Mouse (Mus musculus): ENCODE data around the gene Uggt2. TPM values are rescaled to one million over a fixed set of nuclear protein-coding genes. Genes with fewer than 3 reads are reported as not detected.
"Not testable (repeated sequence)": the region's sequence is repeated elsewhere in the genome, so short reads cannot be mapped to it uniquely, and the experiment has no call there.

The Uggt2 gene
- total RNA-seq, 2 experiments from 2014 or later = 6.5 to 6.7 TPM

DNA sequence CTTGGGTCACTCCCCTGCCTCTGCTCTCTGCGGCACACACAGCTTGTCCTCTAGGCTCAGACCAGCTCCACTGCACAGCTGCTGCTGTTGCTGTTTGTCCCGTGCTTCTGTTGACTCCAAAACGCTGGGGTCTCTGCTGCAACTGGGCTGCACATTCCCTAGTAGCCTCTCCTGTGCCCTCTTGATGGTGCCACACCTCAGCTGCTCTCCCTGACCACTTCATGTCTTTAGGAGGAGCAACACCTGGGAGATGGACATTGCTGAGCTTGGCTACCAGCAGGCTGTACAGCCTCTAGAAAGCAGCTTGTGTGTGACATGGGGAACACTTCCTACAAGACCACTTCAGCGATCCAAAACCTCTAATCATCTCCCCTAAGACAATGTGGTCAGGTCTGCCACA, 115.1 kb downstream of the Uggt2 start:
- intact Hi-C loops (cut with DNase I) = no loop called here
- no peak for DNase-seq

DNA sequence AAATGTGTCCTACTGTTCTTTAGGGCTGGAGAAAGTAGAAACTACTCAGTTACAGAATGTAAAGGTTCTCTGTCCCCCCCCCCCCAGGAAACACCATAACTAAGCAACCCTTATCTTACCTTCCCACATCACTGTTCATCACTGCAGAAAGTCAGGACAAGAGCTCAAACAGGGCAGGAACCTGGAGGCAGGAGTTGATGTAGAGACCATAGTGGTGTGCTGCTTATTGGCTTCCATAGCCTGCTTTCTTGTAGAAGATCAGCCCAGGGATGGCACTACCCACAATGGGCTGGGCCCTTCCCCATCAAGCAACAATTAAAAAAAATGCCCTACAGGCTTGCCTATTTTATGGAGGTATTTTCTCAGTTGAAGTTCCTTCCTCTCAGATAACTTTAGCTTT, 115.8 kb downstream of the Uggt2 start:
- DNase-seq = no peak
- intact Hi-C loops (cut with DNase I) = no loop called here

GRCm38 (mm10) chr14:118982429-118983045, 116.7 kb downstream of the Uggt2 start:
- DNase-seq; intact Hi-C loops (cut with DNase I): not testable (repeated sequence)

GRCm38 (mm10) chr14:118981711-118982428, 117.4 kb downstream of the Uggt2 start:
- not testable (repeated sequence) for DNase-seq

GRCm38 (mm10) chr14:118980890-118981289, 118.3 kb downstream of the Uggt2 start:
- DNase-seq = no peak

More at GRCm38 (mm10) chr14:118981711-118982428, 117.4 kb downstream of the Uggt2 start:
- intact Hi-C loops (cut with DNase I) = not testable (repeated sequence)

GRCm38 (mm10) chr14:118980358-118980757, 118.9 kb downstream of the Uggt2 start:
- no peak for DNase-seq
- intact Hi-C loops (cut with DNase I) = no loop called here

More at GRCm38 (mm10) chr14:118980890-118981289, 118.3 kb downstream of the Uggt2 start:
- intact Hi-C loops (cut with DNase I) = no loop called here

DNA sequence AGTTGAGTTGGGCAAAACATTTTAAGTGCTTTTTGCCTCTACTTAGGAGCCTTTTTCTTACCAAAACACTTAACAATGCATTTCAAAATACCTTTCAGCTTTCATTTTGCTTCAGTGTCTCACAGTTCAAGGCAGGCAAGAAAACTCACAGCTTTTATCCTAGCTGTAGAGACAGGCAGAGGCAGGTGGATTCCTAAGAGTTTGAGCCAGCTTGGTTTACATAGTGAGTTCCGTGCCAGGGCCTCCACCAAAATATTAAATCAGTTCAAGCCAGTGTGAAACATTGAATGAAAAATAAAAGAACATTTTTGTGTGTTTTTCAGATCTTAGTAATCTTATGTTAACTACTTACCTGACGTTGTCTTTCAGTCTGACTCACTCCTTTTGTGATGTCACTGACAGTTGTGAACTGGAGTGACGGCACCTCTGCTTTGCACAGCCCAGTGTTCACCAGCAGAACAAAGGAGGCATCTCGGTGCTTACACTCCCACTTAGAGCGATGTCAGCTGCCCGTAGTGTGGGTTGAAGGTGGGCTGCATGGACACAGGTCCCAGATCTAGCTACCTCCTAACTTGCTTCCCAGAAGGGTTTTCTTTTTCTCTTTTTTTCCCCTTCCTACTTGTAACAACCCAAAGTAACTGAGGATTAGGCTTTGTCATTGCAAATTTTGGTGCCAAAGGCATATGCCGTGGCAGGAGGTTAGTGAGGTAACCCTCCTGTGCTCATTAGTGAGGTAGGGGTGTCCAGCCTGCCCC, 119.5 kb downstream of the Uggt2 start:
- DNase-seq = no peak
- intact Hi-C loops (cut with DNase I) = no loop called here

DNA sequence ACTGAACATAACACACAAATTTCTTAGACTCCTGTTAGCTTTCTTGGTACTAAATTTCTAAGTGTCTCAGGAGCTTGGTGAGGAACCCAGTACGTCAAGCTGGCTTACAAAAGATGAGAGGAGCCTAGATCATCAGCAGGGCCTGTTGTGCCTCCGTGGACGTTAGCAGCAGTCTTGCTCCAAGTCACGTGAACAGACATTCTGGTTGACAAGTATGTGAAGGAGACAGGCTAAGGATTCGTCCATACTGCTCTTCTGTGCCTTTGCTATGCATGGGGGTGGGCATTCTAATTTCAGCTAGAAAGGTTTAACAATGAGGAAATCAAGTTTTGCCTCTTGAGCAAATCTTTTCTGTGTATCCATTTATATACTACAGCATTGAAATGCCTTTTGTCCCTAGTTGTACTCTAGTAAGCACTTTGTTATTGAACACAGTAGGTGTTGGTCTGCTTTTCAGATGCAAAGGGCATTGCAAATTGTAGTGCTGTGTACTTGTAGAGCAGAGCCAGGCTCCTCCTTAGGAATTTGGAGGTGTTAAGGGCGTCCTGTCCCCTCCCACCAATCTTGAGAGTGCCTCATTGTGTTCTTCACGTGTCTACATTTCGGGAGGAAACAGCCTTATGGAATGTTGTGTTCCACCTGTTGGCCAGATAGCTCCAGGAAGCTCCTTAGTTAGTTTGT, 122.0 kb downstream of the Uggt2 start:
- intact Hi-C loops (cut with DNase I) = no loop called here
- DNase-seq = no peak

GRCm38 (mm10) chr14:118972268-118972667, 127.0 kb downstream of the Uggt2 start:
- DNase-seq = no peak
- intact Hi-C loops (cut with DNase I) = no loop called here

- intact Hi-C loops (cut with DNase I) = no loop called here
- no peak for DNase-seq
Observed at GRCm38 (mm10) chr14:118967646-118968045, 131.6 kb downstream of the Uggt2 start.

GRCm38 (mm10) chr14:118965356-118966000, 133.8 kb downstream of the Uggt2 start:
- DNase-seq = no peak
- intact Hi-C loops (cut with DNase I) = no loop called here

DNA sequence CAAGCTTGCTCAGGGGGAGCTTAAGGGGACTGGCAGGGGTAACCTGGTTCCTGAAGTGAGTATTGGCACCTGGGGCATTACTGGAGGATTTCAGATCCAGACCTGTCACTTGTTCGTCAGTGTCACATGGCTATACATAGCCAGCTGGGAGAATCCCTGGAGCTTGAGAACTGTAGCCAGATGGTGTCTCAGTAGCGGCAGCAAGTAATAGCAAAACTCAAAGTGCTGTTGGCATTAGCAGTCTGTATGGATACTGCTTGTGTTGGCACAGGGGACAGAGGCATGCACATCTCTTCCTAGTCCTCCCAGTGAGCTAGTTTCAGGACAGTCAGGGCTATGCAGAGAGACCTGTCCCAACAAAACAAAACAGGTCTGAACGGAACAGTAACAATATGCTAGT, 141.2 kb downstream of the Uggt2 start:
- intact Hi-C loops (cut with DNase I) = no loop called here
- no peak for DNase-seq

DNA sequence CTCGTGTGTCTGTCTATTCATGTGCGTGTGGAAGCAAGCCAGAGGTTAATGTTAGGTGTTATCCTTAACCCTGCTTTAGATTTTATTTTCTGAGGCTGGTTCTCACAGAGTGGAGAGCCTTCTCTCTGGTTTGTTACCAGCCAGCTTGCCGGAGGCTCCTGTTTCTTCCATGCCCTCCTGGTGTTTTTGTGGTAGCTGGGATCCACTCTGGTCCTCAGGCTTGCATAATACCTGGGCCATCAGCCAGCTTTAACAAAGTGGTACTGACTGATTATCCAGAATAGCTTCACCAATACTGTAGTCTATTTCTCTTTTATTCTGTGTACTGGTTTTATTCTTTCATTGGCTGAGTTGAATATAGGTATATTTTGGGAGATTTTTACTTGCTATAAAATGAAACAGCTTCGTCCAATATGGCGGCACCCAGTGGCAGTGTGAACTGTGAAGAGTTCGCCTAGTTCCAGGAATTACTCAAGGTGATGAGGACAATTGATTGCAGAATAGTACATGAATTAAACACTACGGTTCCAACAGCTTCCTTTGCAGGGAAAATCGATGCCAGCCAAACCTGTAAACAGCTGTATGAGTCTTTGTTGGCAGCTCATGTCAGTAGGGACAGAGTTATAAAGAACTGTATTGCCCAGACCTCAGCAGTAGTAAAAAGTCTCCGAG, 147.2 kb downstream of the Uggt2 start:
- peak; percentile 33 to 34 for DNase-seq
- intact Hi-C loops (cut with DNase I) = no loop called here

GRCm38 (mm10) chr14:118948841-118949240, 150.4 kb downstream of the Uggt2 start:
- intact Hi-C loops (cut with DNase I) = loop anchor here (5.0 kb wide), 1 partner anchor 37 kb away; no protein-coding TSS in a partner anchor
- no peak for DNase-seq

GRCm38 (mm10) chr14:118944702-118945101, 154.5 kb downstream of the Uggt2 start:
- intact Hi-C loops (cut with DNase I) = loop anchor here (5.0 kb wide), 1 partner anchor 32 kb away; no protein-coding TSS in a partner anchor
- DNase-seq = no peak

DNA sequence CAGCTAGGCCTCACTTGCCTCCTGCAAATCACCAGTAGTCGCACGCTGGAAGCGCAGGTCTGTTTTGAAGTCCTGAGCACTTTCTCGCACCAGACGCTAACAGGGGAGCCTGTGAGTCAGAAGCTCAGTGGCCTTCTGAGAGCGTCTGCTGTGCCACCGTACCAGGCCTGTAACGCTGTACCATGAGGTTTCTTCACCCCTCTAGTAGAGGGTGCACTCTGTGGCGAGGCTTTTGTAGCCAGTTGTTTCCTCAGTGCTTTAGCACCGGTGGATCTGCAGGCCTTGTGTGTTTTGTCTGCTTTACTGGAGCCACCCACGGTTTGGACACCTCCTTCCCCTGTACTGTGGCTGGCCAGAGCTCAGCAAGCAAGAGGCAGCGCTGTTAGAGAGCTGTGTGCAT, 157.2 kb downstream of the Uggt2 start:
- intact Hi-C loops (cut with DNase I) = no loop called here
- no peak for DNase-seq

DNA sequence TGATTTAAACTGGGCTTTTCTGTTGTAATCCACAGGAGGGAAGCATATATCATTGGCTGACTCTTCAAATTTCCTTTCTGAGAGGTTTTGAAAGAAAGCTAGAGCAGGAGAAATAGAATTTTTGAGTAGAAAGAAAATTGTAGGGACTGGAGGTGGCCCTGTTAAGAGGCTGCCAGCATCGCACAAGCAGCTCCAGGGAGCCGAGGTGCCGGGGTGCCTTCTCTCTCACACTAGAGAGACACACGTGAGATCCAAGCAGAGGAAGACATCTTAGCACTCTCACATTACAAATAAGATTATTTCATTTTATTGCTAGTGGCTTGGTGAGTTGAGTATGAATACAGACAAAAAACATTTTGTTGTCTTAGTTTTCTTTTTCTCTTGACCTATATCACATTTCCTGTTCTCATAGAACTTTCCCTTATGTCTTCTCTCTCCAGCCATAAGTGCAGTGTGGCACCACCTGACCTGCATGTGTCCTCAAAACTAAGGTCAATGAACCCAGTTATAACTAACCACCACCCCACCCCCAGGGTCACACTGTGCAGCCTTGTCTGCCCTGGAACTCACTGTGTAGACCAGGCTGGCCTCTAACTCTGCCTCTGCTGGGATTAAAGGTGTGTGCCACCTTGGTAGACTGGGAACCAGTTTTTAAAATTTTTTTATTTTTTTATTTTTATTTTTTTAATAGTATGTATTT, 158.3 kb downstream of the Uggt2 start:
- no peak for DNase-seq
- intact Hi-C loops (cut with DNase I) = no loop called here

DNA sequence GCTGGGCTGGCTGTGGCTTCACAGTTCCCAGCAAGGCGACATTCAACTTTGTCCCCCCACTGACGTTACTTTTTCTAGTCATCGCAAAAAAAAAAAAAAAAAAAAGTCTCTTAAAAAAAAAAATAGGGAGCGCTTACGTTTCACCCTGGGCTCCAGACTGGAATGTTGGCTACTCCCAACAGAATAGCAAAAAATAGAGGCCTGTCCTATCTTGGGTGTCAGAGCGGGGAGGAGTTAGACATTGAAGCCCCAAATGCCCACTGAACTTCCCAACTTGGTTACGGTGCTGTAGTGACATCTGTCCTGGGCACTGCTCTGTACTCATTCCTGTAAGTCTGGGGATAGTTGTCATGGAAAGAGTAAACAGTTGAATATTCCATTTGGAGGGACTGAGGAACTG, 160.7 kb downstream of the Uggt2 start:
- intact Hi-C loops (cut with DNase I) = loop anchor here (5.0 to 10.0 kb wide), 4 partner anchors 69 to 806 kb away; partner anchors contain the start of genes Sox21 and Tgds

More for the DNA sequence above, 160.7 kb downstream of the Uggt2 start:
- DNase-seq = peak in 1 of 2 experiments; percentile 13
